Mouse (Mus musculus) bone marrow, adult 2 months (tissue): ENCODE measurements around the gene Nf1.

Source experiments
- CTCF ChIP-seq: fragments of 200-500 bp; IDR thresholded peaks from 2 replicates; pipeline ENCODE4 v1.5.1; 2011; ENCODE audit warnings: low read length, control low read depth; ENCODE audit not compliant: control insufficient read depth, insufficient read depth
- POLR2A ChIP-seq: fragments of 200-500 bp; IDR thresholded peaks from 2 replicates; pipeline ENCODE4 v1.6.1; 2011; ENCODE audit warnings: low read depth, mild to moderate bottlenecking, control low read depth, low read length, borderline replicate concordance; ENCODE audit not compliant: control insufficient read depth

- no peak for TF ChIP-seq CTCF
- TF ChIP-seq POLR2A, result no peak
Measured at GRCm38 (mm10) chr11:79356995-79357394, 17.5 kb downstream of the Nf1 start.
